Mouse (Mus musculus): Measurements from ENCODE around the gene Tent4a.

DNA sequence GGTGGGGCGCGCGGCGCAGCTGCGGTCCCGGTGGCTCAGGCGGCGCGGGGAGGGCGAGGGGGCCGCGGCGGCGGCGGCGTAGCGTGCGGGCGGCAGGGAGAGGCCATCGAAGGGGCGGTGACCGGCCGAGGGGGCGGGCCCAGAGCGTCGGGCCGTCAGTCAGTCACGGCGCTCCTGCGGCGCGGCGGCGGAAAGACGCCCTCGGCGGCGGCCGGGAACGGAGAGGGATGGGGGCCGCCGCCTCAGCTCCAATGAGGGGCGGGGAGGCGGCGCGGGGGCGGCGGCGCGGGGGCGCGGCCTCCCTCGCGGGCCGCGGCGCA is at the start of gene Tent4a:
- TF ChIP-seq CTCF (IDR thresholded peaks at IDR 0.05) = no peak
- no peak for TF ChIP-seq EP300 (IDR thresholded peaks at IDR 0.05; ENCODE audit: insufficient read depth, low read depth, low read length)

Data from heart, adult 2 months (tissue).